Mouse (Mus musculus) hindbrain, embryonic 16.5 days (tissue): ENCODE data around the gene Map3k10. TPM values are rescaled to one million over a fixed set of nuclear protein-coding genes. Genes with fewer than 3 reads are reported as not detected.
"Not testable (repeated sequence)": the region's sequence is repeated elsewhere in the genome, so short reads cannot be mapped to it uniquely, and the experiment has no call there.

Experiments used
- ATAC-seq: fragments of 200-750 bp; cut with Nextera tagmentation; 2 replicates; pipeline ENCODE4 v1.8.0; 2017; ENCODE audit warnings: moderate TSS enrichment, moderate library complexity
- H3K27ac ChIP-seq: fragments of 300-500 bp; sonication (generic); 2 replicates; pipeline ENCODE4 v1.5.1; 2014; ENCODE audit warnings: low read depth, mild to moderate bottlenecking, control low read depth, low read length, moderate library complexity
- H3K27me3 ChIP-seq: fragments of 300-500 bp; sonication (generic); replicated peaks from 2 replicates; pipeline ENCODE4 v1.6.1; 2014; ENCODE audit warnings: low read length; ENCODE audit not compliant: control insufficient read depth, insufficient read depth
- H3K36me3 ChIP-seq: fragments of 300-500 bp; sonication (generic); 2 replicates; pipeline ENCODE4 v1.6.1; 2014; ENCODE audit warnings: mild to moderate bottlenecking, low read length, moderate library complexity, mixed read lengths; ENCODE audit not compliant: control insufficient read depth, insufficient read depth
- H3K4me1 ChIP-seq: fragments of 300-500 bp; sonication (generic); 2 replicates; pipeline ENCODE4 v1.6.1; 2014; ENCODE audit warnings: low read depth, low read length; ENCODE audit not compliant: control insufficient read depth, insufficient read depth
- H3K4me2 ChIP-seq: fragments of 300-500 bp; sonication (generic); 2 replicates; pipeline ENCODE4 v1.6.1; 2014; ENCODE audit warnings: mild to moderate bottlenecking, low read length, control low read depth, moderate library complexity
- H3K4me3 ChIP-seq: fragments of 300-500 bp; sonication (generic); 2 replicates; pipeline ENCODE4 v1.5.1; 2014; ENCODE audit warnings: mild to moderate bottlenecking, low read length, control low read depth, moderate library complexity
- H3K9ac ChIP-seq: fragments of 300-500 bp; sonication (generic); 2 replicates; pipeline ENCODE4 v1.6.1; 2014; ENCODE audit warnings: low read depth, mild to moderate bottlenecking, control low read depth, low read length, moderate library complexity
- H3K9me3 ChIP-seq: fragments of 300-500 bp; sonication (generic); 2 replicates; pipeline ENCODE4 v1.6.1; 2014; ENCODE audit warnings: mild to moderate bottlenecking, low read length, moderate library complexity; ENCODE audit not compliant: control insufficient read depth
- WGBS: fragments of 180-500 bp; shearing (Covaris S2); extraction: QIAGEN DNeasy Blood & Tissue Kit; methylation state at CpG from one replicate; pipeline ENCODE4 v1.1.7; 2014; 5-methylcytosine and 5-hydroxymethylcytosine counted together
- polyA plus RNA-seq: library from polyadenylated mRNA; unstranded; fragments of >200 nt; fragmentation: Nextera tagmentation; extraction: Ambion mirVana; gene quantifications from 2 replicates; pipeline ENCODE4 v1.2.1, GENCODE M21; 2015

Map3k10 gene
- polyA plus RNA-seq, 1 experiment from 2014 or later: 17.5 TPM

GRCm38 (mm10) chr7:27646516-27646915 is 27.9 kb downstream of the Map3k10 start:
- ATAC-seq: no peak
- Histone ChIP-seq H3K27ac (no peak overlapping the region), H3K4me3 (no peak overlapping the region), H3K4me1 (no peaks in the 10 kb centered on the region), H3K9ac (no peak overlapping the region), H3K4me2 (no peak overlapping the region), H3K36me3 (no peaks in the 10 kb centered on the region), H3K27me3 (no peaks in the 10 kb centered on the region), H3K9me3 (no peaks in the 10 kb centered on the region)
- WGBS: 87% methylated on average over 7 of the region's 7 CpGs

DNA sequence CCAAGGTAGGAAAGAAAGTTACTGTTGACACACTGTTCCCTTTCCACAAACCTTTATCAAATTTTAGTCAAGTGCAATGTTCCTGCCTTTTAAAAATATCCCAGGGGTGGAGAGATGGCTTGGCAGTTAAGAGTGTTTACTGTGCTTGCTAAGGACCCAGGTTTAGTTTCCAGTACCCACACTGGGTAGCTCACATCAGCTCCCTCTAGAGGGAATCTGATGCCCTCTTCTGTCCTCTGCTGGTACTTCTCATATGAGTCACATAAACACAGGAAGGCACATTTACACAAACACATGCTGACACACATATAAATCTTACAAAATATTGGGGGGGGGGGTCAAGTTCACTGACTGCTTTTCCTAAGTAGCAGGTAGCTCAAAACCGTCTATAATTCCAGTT is 29.9 kb downstream of the Map3k10 start:
- Histone ChIP-seq H3K36me3 (no peaks in the 10 kb centered on the region), H3K27ac (no peak overlapping the region), H3K27me3 (no peaks in the 10 kb centered on the region), H3K4me1 (no peaks in the 10 kb centered on the region), H3K4me3 (no peak overlapping the region), H3K9ac (no peak overlapping the region), H3K4me2 (no peak overlapping the region), H3K9me3 (no peaks in the 10 kb centered on the region)
- 73% methylated on average over 1 of the region's 1 CpGs for WGBS
- ATAC-seq: no peak

DNA sequence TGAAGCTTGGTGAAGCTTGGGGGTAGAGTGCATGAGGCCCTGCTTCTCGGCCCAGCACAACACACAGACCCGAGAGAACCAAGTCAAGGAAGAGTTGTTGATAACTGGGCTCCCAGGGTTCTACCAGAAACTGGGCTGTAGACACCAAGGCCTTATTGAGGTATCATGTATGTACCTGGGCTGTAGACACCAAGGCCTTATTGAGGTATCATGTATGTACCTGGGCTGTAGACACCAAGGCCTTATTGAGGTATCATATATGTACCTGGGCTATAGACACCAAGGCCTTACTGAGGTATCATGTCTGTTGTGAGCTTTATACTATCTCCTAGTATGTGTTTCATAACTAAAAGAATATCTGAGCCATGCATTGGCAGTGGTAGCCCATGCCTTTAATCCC is 39.3 kb downstream of the Map3k10 start:
- H3K4me3 ChIP-seq, H3K27ac ChIP-seq, H3K9ac ChIP-seq, H3K4me2 ChIP-seq, H3K4me1 ChIP-seq, H3K9me3 ChIP-seq, ATAC-seq, H3K27me3 ChIP-seq: not testable (repeated sequence)
- H3K36me3 ChIP-seq: peaks cover 34% of the 10 kb centered on the region
- WGBS: 100% methylated on average over 2 of the region's 2 CpGs

GRCm38 (mm10) chr7:27634691-27635090 is 39.7 kb downstream of the Map3k10 start:
- 83% methylated on average over 6 of the region's 6 CpGs for WGBS
- Histone ChIP-seq H3K4me3 (no peak overlapping the region), H3K27ac (no peak overlapping the region), H3K36me3 (peaks cover 36% of the 10 kb centered on the region), H3K4me1 (no peaks in the 10 kb centered on the region), H3K9me3 (no peaks in the 10 kb centered on the region), H3K27me3 (no peaks in the 10 kb centered on the region), H3K4me2 (no peak overlapping the region), H3K9ac (no peak overlapping the region)
- no peak for ATAC-seq

DNA sequence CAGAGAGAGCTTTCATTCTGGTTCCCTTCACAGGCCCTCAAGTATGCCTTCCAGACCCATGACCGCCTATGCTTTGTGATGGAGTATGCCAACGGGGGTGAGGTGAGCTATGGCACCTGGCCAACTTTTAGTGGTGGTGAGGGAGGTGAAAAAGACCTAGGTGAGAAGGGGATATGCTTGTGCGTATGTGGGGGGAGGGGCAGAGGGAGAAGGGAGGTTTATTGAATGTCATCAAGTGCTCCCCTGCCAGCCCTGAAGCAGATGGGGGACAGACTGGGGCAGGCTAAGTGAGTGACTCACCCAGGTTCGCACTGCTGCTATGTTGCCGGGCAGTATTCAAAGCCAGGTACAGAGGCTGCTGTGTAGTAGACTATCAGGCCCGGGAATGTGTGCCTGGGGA is 41.2 kb downstream of the Map3k10 start:
- ATAC-seq: no peak
- H3K9me3 ChIP-seq: no peaks in the 10 kb centered on the region
- no peak overlapping the region for H3K27ac ChIP-seq
- WGBS: 80% methylated on average over 6 of the region's 6 CpGs
- no peak overlapping the region for H3K4me3 ChIP-seq
- H3K27me3 ChIP-seq: no peaks in the 10 kb centered on the region
- H3K4me2 ChIP-seq: no peak overlapping the region
- H3K9ac ChIP-seq: no peak overlapping the region
- no peaks in the 10 kb centered on the region for H3K4me1 ChIP-seq
- peaks cover 48% of the 10 kb centered on the region for H3K36me3 ChIP-seq

DNA sequence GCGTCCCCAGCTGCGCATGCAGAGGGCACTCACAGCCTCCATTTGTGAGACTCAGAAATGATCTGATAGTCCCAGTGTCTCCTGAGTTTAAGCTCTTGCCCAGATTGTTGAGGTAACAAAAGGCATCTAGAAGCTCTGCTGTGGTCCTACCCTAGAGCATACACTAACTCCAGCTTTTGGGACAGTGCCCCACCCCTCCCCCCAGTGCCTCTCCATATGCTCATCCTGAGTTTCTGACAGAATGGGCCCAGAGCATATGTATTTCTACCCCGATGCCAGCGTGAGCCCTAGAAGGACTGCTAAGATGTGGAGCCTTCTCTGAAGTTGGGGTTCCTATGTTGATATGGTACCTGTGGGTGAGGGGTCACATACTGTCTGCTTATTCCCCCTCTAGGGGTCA is 43.0 kb downstream of the Map3k10 start:
- Histone ChIP-seq H3K4me2 (no peak overlapping the region), H3K27me3 (no peaks in the 10 kb centered on the region), H3K9ac (no peak overlapping the region), H3K4me3 (no peak overlapping the region), H3K36me3 (peaks cover 41% of the 10 kb centered on the region), H3K27ac (no peak overlapping the region), H3K4me1 (no peaks in the 10 kb centered on the region), H3K9me3 (no peaks in the 10 kb centered on the region)
- ATAC-seq: no peak
- 95% methylated on average over 4 of the region's 4 CpGs for WGBS

DNA sequence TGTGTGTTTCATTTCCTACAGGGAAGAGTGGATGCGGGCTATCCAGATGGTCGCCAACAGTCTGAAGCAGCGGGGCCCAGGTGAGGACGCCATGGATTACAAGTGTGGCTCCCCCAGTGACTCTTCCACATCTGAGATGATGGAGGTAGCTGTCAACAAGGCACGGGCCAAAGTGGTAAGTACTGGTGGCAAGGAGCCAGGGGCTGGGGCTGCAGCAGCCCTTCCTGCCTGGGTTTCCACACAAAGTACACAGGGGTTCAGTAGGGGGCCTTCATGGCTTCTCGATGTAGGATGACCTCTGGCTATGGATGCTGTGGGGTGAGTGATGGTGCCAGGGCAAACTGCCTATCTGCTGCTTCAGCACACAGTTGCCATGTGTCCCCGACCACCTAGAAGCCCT is 45.6 kb downstream of the Map3k10 start:
- not testable (repeated sequence) for H3K9me3 ChIP-seq, H3K4me3 ChIP-seq, H3K9ac ChIP-seq, H3K4me2 ChIP-seq, H3K27me3 ChIP-seq, H3K4me1 ChIP-seq, H3K27ac ChIP-seq
- ATAC-seq: 0 out of 2 replicates have a peak, but pooled peaks have one; percentile 6
- H3K36me3 ChIP-seq: peaks cover 29% of the 10 kb centered on the region
- 71% methylated on average over 7 of the region's 7 CpGs for WGBS

- Histone ChIP-seq H3K9me3 (no peaks in the 10 kb centered on the region), H3K36me3 (peaks cover 28% of the 10 kb centered on the region), H3K9ac (no peak overlapping the region), H3K27me3 (no peaks in the 10 kb centered on the region), H3K4me3 (no peak overlapping the region), H3K27ac (no peak overlapping the region; the same call in 1 of the 2 replicates), H3K4me2 (no peak overlapping the region), H3K4me1 (no peaks in the 10 kb centered on the region)
- ATAC-seq: no peak
- WGBS: 97% methylated on average over 6 of the region's 6 CpGs
Observed at GRCm38 (mm10) chr7:27628190-27628589, 46.2 kb downstream of the Map3k10 start.

- Histone ChIP-seq H3K9ac (no peak overlapping the region), H3K27me3 (no peaks in the 10 kb centered on the region), H3K27ac (no peak overlapping the region), H3K9me3 (no peaks in the 10 kb centered on the region), H3K4me1 (no peaks in the 10 kb centered on the region), H3K4me2 (no peak overlapping the region), H3K4me3 (no peak overlapping the region), H3K36me3 (peaks cover 23% of the 10 kb centered on the region)
- ATAC-seq: no peak
- 77% methylated on average over 7 of the region's 7 CpGs for WGBS
Observed at GRCm38 (mm10) chr7:27627707-27628106, 46.7 kb downstream of the Map3k10 start.

- H3K36me3 ChIP-seq: peaks cover 19% of the 10 kb centered on the region
- no peaks in the 10 kb centered on the region for H3K27me3 ChIP-seq
- H3K9ac ChIP-seq: no peak overlapping the region
- no peak for ATAC-seq
- no peaks in the 10 kb centered on the region for H3K9me3 ChIP-seq
- H3K27ac ChIP-seq: no peak overlapping the region
- H3K4me1 ChIP-seq: no peaks in the 10 kb centered on the region
- H3K4me3 ChIP-seq: no peak overlapping the region
- H3K4me2 ChIP-seq: no peak overlapping the region
Observed at GRCm38 (mm10) chr7:27624967-27625366, 49.4 kb downstream of the Map3k10 start.
